Mouse (Mus musculus) erythroblast, embryonic 14.5 days (primary cell): ENCODE measurements around the gene Cacna1a.

Experiments
- GATA1 ChIP-seq: IDR thresholded peaks from 2 replicates; pipeline ENCODE4 v1.6.1; 2012; ENCODE audit warnings: low read length, inconsistent platforms, mixed read lengths
- TAL1 ChIP-seq: IDR thresholded peaks from 3 replicates; pipeline ENCODE4 v1.6.1; 2012; ENCODE audit warnings: low read length, inconsistent platforms, mixed read lengths

DNA sequence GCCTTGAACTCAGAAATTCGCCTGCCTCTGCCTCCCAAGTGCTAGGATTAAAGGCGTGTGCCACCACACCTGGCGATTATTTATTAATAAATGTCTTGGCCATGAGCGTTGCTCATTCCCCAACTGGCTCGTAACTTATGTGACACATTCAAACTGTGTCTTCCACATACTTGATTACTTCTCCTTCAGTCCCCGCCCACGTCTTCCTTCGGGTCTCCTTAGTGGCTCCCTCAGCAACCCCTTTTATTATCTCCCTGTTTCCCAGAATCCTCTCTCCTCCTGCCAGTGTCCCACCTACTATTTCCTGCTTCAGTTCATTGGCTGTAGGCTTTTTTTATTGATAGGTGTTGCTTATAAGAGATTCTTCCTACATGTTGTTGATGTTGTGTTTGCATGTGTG lies 180.5 kb downstream of the Cacna1a start:
- TF ChIP-seq GATA1, result no peak
- no peak for TF ChIP-seq TAL1
